Mouse (Mus musculus) monocyte, adult 5-6 weeks (primary cell): ENCODE results near the gene Gpr39. TPM values are rescaled to one million over a fixed set of nuclear protein-coding genes. Genes with fewer than 3 reads are reported as not detected.

Experiments
- ATAC-seq: fragments of 153-309, 156-312 bp; replicated peaks from 2 replicates; pipeline ENCODE4 v1.8.0; 2017; ENCODE audit warnings: mild to moderate bottlenecking; ENCODE audit not compliant: low TSS enrichment, insufficient number of reproducible peaks, severe bottlenecking, poor library complexity, low FRiP score
- total RNA-seq: library from RNA; stranded (forward); fragments of 200-1000, 200-491, 200-594 nt; gene quantifications from 3 replicates; pipeline ENCODE4 v1.2.3, GENCODE M21; 2017

The Gpr39 gene
- total RNA-seq, 1 experiment from 2014 or later: not detected

- ATAC-seq: no peak
Measured at GRCm38 (mm10) chr1:125759972-125760695, 83.3 kb downstream of the Gpr39 start.

- ATAC-seq: no peak
Measured at GRCm38 (mm10) chr1:125760696-125761025, 83.9 kb downstream of the Gpr39 start.

GRCm38 (mm10) chr1:125762076-125762475 lies 85.3 kb downstream of the Gpr39 start:
- ATAC-seq: no peak

- ATAC-seq: no peak
Measured at GRCm38 (mm10) chr1:125789804-125790203, 113.0 kb downstream of the Gpr39 start.

- no peak for ATAC-seq
Measured at GRCm38 (mm10) chr1:125800506-125800905, 123.7 kb downstream of the Gpr39 start.

GRCm38 (mm10) chr1:125808426-125808825 lies 131.6 kb downstream of the Gpr39 start:
- ATAC-seq: no peak

GRCm38 (mm10) chr1:125813141-125813782 lies 136.5 kb downstream of the Gpr39 start:
- ATAC-seq: no peak

GRCm38 (mm10) chr1:125821101-125821500 lies 144.3 kb downstream of the Gpr39 start:
- no peak for ATAC-seq

GRCm38 (mm10) chr1:125823611-125824010 lies 146.8 kb downstream of the Gpr39 start:
- no peak for ATAC-seq

GRCm38 (mm10) chr1:125837507-125837906 lies 160.7 kb downstream of the Gpr39 start:
- ATAC-seq: no peak

- ATAC-seq: no peak
Measured at GRCm38 (mm10) chr1:125839746-125840392, 163.1 kb downstream of the Gpr39 start.

GRCm38 (mm10) chr1:125854646-125855045 lies 177.9 kb downstream of the Gpr39 start:
- no peak for ATAC-seq

GRCm38 (mm10) chr1:125858631-125859030 lies 181.8 kb downstream of the Gpr39 start:
- ATAC-seq: no peak

- no peak for ATAC-seq
Measured at GRCm38 (mm10) chr1:125870056-125870455, 193.3 kb downstream of the Gpr39 start.

- ATAC-seq: no peak
Measured at GRCm38 (mm10) chr1:125893158-125893557, 216.4 kb downstream of the Gpr39 start.

GRCm38 (mm10) chr1:125910211-125910870 lies 233.5 kb downstream of the Gpr39 start:
- ATAC-seq: no peak

GRCm38 (mm10) chr1:125910871-125911265 lies 234.1 kb downstream of the Gpr39 start:
- ATAC-seq: no peak

GRCm38 (mm10) chr1:125911337-125911900 lies 234.6 kb downstream of the Gpr39 start:
- no peak for ATAC-seq

GRCm38 (mm10) chr1:125911901-125912445 lies 235.2 kb downstream of the Gpr39 start:
- ATAC-seq: no peak
